Mouse (Mus musculus): ENCODE measurements at regions not wholly inside any gene's neighbourhood (a gene's known extent, or its start where the extent isn't known, plus 50 kb on each side); places are given as distances from the start of the nearest gene placed in this dataset.

GRCm38 (mm10) chr4:152731082-152731720 lies 253.5 kb upstream of the Kcnab2 start:
- Histone ChIP-seq H3K4me1 (ENCODE audit: control insufficient read depth, insufficient read depth, low read depth, low read length) (peaks cover under 1% of the 10 kb centered on the region), H3K27ac (ENCODE audit: low read depth, low read length) (no peak overlapping the region), H3K9ac (ENCODE audit: low read depth, low read length) (no peak overlapping the region), H3K4me2 (ENCODE audit: low read length) (no peak overlapping the region), H3K27me3 (replicated peaks; ENCODE audit: control insufficient read depth, insufficient read depth, low read length) (no peaks in the 10 kb centered on the region), H3K4me3 (ENCODE audit: low read length) (no peak overlapping the region), H3K36me3 (ENCODE audit: control insufficient read depth, insufficient read depth, low read length) (no peaks in the 10 kb centered on the region), H3K9me3 (ENCODE audit: control insufficient read depth, low read length) (no peaks in the 10 kb centered on the region)
- no peak for ATAC-seq
- 49% methylated on average over 10 of the region's 10 CpGs for WGBS

GRCm38 (mm10) chr4:152729421-152729820 lies 251.8 kb upstream of the Kcnab2 start:
- Histone ChIP-seq H3K27ac (ENCODE audit: low read depth, low read length) (no peak overlapping the region), H3K36me3 (ENCODE audit: control insufficient read depth, insufficient read depth, low read length) (no peaks in the 10 kb centered on the region), H3K4me3 (ENCODE audit: low read length) (no peak overlapping the region), H3K27me3 (replicated peaks; ENCODE audit: control insufficient read depth, insufficient read depth, low read length) (no peaks in the 10 kb centered on the region), H3K9me3 (ENCODE audit: control insufficient read depth, low read length) (no peaks in the 10 kb centered on the region), H3K4me1 (ENCODE audit: control insufficient read depth, insufficient read depth, low read depth, low read length) (peaks cover 13% of the 10 kb centered on the region), H3K4me2 (ENCODE audit: low read length) (no peak overlapping the region), H3K9ac (ENCODE audit: low read depth, low read length) (no peak overlapping the region)
- no peak for ATAC-seq
- 88% methylated on average over 6 of the region's 6 CpGs for WGBS

GRCm38 (mm10) chr4:152725881-152726280 lies 248.2 kb upstream of the Kcnab2 start:
- Histone ChIP-seq H3K9me3 (ENCODE audit: control insufficient read depth, low read length) (no peaks in the 10 kb centered on the region), H3K9ac (ENCODE audit: low read depth, low read length) (no peak overlapping the region), H3K27me3 (replicated peaks; ENCODE audit: control insufficient read depth, insufficient read depth, low read length) (no peaks in the 10 kb centered on the region), H3K27ac (ENCODE audit: low read depth, low read length) (no peak overlapping the region; the same call in 1 of the 2 replicates), H3K4me1 (ENCODE audit: control insufficient read depth, insufficient read depth, low read depth, low read length) (peaks cover 19% of the 10 kb centered on the region), H3K4me2 (ENCODE audit: low read length) (no peak overlapping the region), H3K4me3 (ENCODE audit: low read length) (no peak overlapping the region), H3K36me3 (ENCODE audit: control insufficient read depth, insufficient read depth, low read length) (no peaks in the 10 kb centered on the region)
- peak; percentile 68; the same call in 1 of the 2 replicates for ATAC-seq
- WGBS: 20% methylated on average over 5 of the region's 5 CpGs

GRCm38 (mm10) chr4:152725423-152725822 lies 247.8 kb upstream of the Kcnab2 start:
- H3K4me3 ChIP-seq (ENCODE audit: low read length): no peak overlapping the region
- peaks cover 19% of the 10 kb centered on the region for H3K4me1 ChIP-seq (ENCODE audit: control insufficient read depth, insufficient read depth, low read depth, low read length)
- no peak overlapping the region for H3K27ac ChIP-seq (ENCODE audit: low read depth, low read length)
- H3K9ac ChIP-seq (ENCODE audit: low read depth, low read length): no peak overlapping the region
- no peaks in the 10 kb centered on the region for H3K36me3 ChIP-seq (ENCODE audit: control insufficient read depth, insufficient read depth, low read length)
- 37% methylated on average over 6 of the region's 6 CpGs for WGBS
- H3K9me3 ChIP-seq (ENCODE audit: control insufficient read depth, low read length): no peaks in the 10 kb centered on the region
- ATAC-seq: no peak; the same call in 1 of the 2 replicates
- H3K4me2 ChIP-seq (ENCODE audit: low read length): no peak overlapping the region
- no peaks in the 10 kb centered on the region for H3K27me3 ChIP-seq (replicated peaks; ENCODE audit: control insufficient read depth, insufficient read depth, low read length)

- Histone ChIP-seq H3K4me3 (ENCODE audit: low read length) (no peak overlapping the region), H3K9me3 (ENCODE audit: control insufficient read depth, low read length) (no peaks in the 10 kb centered on the region), H3K36me3 (ENCODE audit: control insufficient read depth, insufficient read depth, low read length) (no peaks in the 10 kb centered on the region), H3K27me3 (replicated peaks; ENCODE audit: control insufficient read depth, insufficient read depth, low read length) (no peaks in the 10 kb centered on the region), H3K4me1 (ENCODE audit: control insufficient read depth, insufficient read depth, low read depth, low read length) (peaks cover 19% of the 10 kb centered on the region), H3K27ac (ENCODE audit: low read depth, low read length) (no peak overlapping the region), H3K4me2 (ENCODE audit: low read length) (no peak overlapping the region), H3K9ac (ENCODE audit: low read depth, low read length) (no peak overlapping the region)
- 78% methylated on average over 7 of the region's 7 CpGs for WGBS
- ATAC-seq: no peak
Observed at GRCm38 (mm10) chr4:152724741-152725140, 247.1 kb upstream of the Kcnab2 start.

- H3K9ac ChIP-seq (ENCODE audit: low read depth, low read length): no peak overlapping the region
- H3K4me1 ChIP-seq (ENCODE audit: control insufficient read depth, insufficient read depth, low read depth, low read length): peaks cover 19% of the 10 kb centered on the region
- no peaks in the 10 kb centered on the region for H3K27me3 ChIP-seq (replicated peaks; ENCODE audit: control insufficient read depth, insufficient read depth, low read length)
- no peaks in the 10 kb centered on the region for H3K9me3 ChIP-seq (ENCODE audit: control insufficient read depth, low read length)
- H3K36me3 ChIP-seq (ENCODE audit: control insufficient read depth, insufficient read depth, low read length): no peaks in the 10 kb centered on the region
- H3K27ac ChIP-seq (ENCODE audit: low read depth, low read length): no peak overlapping the region
- no peak overlapping the region for H3K4me2 ChIP-seq (ENCODE audit: low read length)
- 77% methylated on average over 10 of the region's 10 CpGs for WGBS
- H3K4me3 ChIP-seq (ENCODE audit: low read length): no peak overlapping the region
- ATAC-seq: no peak
Observed at GRCm38 (mm10) chr4:152724026-152724425, 246.4 kb upstream of the Kcnab2 start.

GRCm38 (mm10) chr4:152720528-152720927 lies 242.9 kb upstream of the Kcnab2 start:
- H3K27me3 ChIP-seq (replicated peaks; ENCODE audit: control insufficient read depth, insufficient read depth, low read length): no peaks in the 10 kb centered on the region
- 91% methylated on average over 8 of the region's 8 CpGs for WGBS
- no peaks in the 10 kb centered on the region for H3K36me3 ChIP-seq (ENCODE audit: control insufficient read depth, insufficient read depth, low read length)
- no peak overlapping the region for H3K27ac ChIP-seq (ENCODE audit: low read depth, low read length)
- H3K9me3 ChIP-seq (ENCODE audit: control insufficient read depth, low read length): no peaks in the 10 kb centered on the region
- H3K9ac ChIP-seq (ENCODE audit: low read depth, low read length): no peak overlapping the region
- ATAC-seq: no peak
- no peak overlapping the region for H3K4me3 ChIP-seq (ENCODE audit: low read length)
- peaks cover 11% of the 10 kb centered on the region for H3K4me1 ChIP-seq (ENCODE audit: control insufficient read depth, insufficient read depth, low read depth, low read length)
- H3K4me2 ChIP-seq (ENCODE audit: low read length): no peak overlapping the region

- peaks cover 6% of the 10 kb centered on the region; the same call in 1 of the 2 replicates for H3K4me1 ChIP-seq (ENCODE audit: control insufficient read depth, insufficient read depth, low read depth, low read length)
- H3K9me3 ChIP-seq (ENCODE audit: control insufficient read depth, low read length): no peaks in the 10 kb centered on the region
- no peak overlapping the region for H3K4me2 ChIP-seq (ENCODE audit: low read length)
- no peak overlapping the region for H3K4me3 ChIP-seq (ENCODE audit: low read length)
- no peaks in the 10 kb centered on the region for H3K36me3 ChIP-seq (ENCODE audit: control insufficient read depth, insufficient read depth, low read length)
- 48% methylated on average over 15 of the region's 15 CpGs for WGBS
- H3K27me3 ChIP-seq (replicated peaks; ENCODE audit: control insufficient read depth, insufficient read depth, low read length): no peaks in the 10 kb centered on the region
- H3K9ac ChIP-seq (ENCODE audit: low read depth, low read length): no peak overlapping the region
- no peak overlapping the region for H3K27ac ChIP-seq (ENCODE audit: low read depth, low read length)
- peak; percentile 50; the same call in 1 of the 2 replicates for ATAC-seq
Observed at GRCm38 (mm10) chr4:152719416-152720127, 241.9 kb upstream of the Kcnab2 start.

- ATAC-seq: no peak
- Histone ChIP-seq H3K4me3 (ENCODE audit: low read length) (no peak overlapping the region), H3K9me3 (ENCODE audit: control insufficient read depth, low read length) (no peaks in the 10 kb centered on the region), H3K4me1 (ENCODE audit: control insufficient read depth, insufficient read depth, low read depth, low read length) (no peaks in the 10 kb centered on the region), H3K36me3 (ENCODE audit: control insufficient read depth, insufficient read depth, low read length) (no peaks in the 10 kb centered on the region), H3K27ac (ENCODE audit: low read depth, low read length) (no peak overlapping the region), H3K9ac (ENCODE audit: low read depth, low read length) (no peak overlapping the region), H3K27me3 (replicated peaks; ENCODE audit: control insufficient read depth, insufficient read depth, low read length) (no peaks in the 10 kb centered on the region), H3K4me2 (ENCODE audit: low read length) (no peak overlapping the region)
- WGBS: 82% methylated on average over 5 of the region's 5 CpGs
Observed at GRCm38 (mm10) chr4:152710339-152710738, 232.7 kb upstream of the Kcnab2 start.

Measured in hindbrain, embryonic 16.5 days (tissue).